Mouse (Mus musculus) cortical plate, adult 2 months (tissue): Measurements from ENCODE around the gene Asb12.

Experiments used
- CTCF ChIP-seq: fragments of 200-500 bp; IDR thresholded peaks from 2 replicates; pipeline ENCODE4 v1.5.1; 2011; ENCODE audit warnings: mild to moderate bottlenecking, control low read depth, low read length; ENCODE audit not compliant: insufficient read depth; ENCODE audit errors: extremely low read depth
- POLR2A ChIP-seq: fragments of 200-500 bp; IDR thresholded peaks from 2 replicates; pipeline ENCODE4 v1.6.1; 2011; ENCODE audit warnings: mild to moderate bottlenecking, low read length, control low read depth; ENCODE audit not compliant: insufficient read depth; ENCODE audit errors: extremely low read depth

GRCm38 (mm10) chrX:95523883-95524282 lies 33.9 kb downstream of the Asb12 start:
- TF ChIP-seq CTCF (no peak), POLR2A (no peak)
